Mouse (Mus musculus): Measurements from ENCODE around the gene Zfp326. TPM values are rescaled to one million over a fixed set of nuclear protein-coding genes. Genes with fewer than 3 reads are reported as not detected.

Zfp326 gene
- polyA plus RNA-seq, 1 experiment from 2014 or later = 45.2 TPM

DNA sequence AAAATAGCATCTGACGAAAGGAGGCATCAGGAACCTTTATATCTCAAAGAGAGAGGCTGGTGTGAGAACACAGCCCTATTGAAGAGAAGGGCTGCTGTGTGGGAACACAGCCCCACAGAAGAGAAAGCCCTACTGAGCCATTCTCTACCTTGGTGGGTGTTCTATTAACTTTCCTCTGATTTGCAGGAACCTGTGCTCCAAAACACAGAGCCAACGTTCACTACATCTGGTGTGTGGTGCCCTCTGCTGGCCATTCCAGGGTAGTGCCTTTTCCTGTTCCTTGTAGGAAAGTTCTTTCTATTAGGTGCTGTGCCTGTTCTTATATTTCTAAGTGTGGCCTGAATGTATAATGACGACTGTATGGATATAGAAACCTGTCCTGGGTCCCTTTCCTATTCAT lies 7.8 kb upstream of the Zfp326 start:
- H3K9me3 ChIP-seq (replicated peaks) = no peaks in the 10 kb centered on the region
- H3K27ac ChIP-seq (replicated peaks) = no peak overlapping the region
- 20% methylated on average over 3 of the region's 3 CpGs for WGBS
- H3K4me1 ChIP-seq = peaks cover 13% of the 10 kb centered on the region
- H3K36me3 ChIP-seq = no peaks in the 10 kb centered on the region
- peaks cover 11% of the 10 kb centered on the region; the same call in 1 of the 2 replicates for H3K27me3 ChIP-seq (replicated peaks)
- H3K4me2 ChIP-seq = no peak overlapping the region
- no peak overlapping the region for H3K4me3 ChIP-seq (replicated peaks)
- no peak overlapping the region for H3K9ac ChIP-seq (replicated peaks)
- peak; percentile 72; the same call in 1 of the 2 replicates for ATAC-seq (ENCODE audit: low FRiP score)

DNA sequence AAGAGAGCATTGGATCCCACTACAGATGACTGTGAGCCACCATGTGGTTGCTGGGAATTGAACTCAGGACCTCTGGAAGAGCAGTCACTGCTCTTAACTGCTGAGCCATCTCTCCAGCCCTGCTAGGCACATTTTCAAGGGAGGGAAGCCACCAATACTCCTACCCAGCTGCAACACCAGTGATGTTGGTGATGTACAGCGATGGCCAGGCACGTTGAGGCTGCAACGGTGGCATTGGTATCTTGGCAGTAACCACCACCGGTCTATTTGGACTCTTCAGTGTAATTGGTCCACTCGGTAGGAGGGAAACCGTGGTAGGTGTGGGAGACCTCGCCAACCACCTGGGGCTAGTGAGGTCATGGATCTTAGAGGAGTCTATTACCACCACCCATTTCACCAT lies 6.6 kb upstream of the Zfp326 start:
- Histone ChIP-seq H3K9ac (replicated peaks) (no peak overlapping the region), H3K4me3 (replicated peaks) (no peak overlapping the region), H3K36me3 (no peaks in the 10 kb centered on the region), H3K4me1 (peaks cover 13% of the 10 kb centered on the region), H3K27ac (replicated peaks) (no peak overlapping the region), H3K4me2 (no peak overlapping the region), H3K9me3 (replicated peaks) (no peaks in the 10 kb centered on the region), H3K27me3 (replicated peaks) (peaks cover 11% of the 10 kb centered on the region; the same call in 1 of the 2 replicates)
- ATAC-seq (ENCODE audit: low FRiP score) = no peak
- 88% methylated on average over 7 of the region's 7 CpGs for WGBS

DNA sequence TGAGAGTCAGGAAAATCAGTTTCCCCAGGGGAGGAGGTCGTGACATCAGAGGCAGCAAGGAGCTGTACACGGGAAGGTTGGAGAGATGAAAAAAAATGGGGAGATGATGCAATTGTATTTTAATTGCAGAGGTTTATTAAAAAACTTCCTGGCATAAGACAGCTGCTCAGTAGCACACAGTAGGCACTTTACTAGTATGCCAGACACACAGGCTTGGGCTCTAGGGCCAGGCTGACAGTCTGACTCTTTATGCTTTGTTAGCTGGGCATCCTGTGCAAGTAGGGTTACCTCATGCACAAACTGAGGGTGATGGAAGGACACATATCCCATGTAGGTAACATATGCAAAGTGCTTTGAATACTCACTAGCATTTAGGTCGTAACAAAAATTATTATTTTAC lies 5.2 kb upstream of the Zfp326 start:
- H3K27ac ChIP-seq (replicated peaks) = no peak overlapping the region
- WGBS = 83% methylated on average over 3 of the region's 3 CpGs
- ATAC-seq (ENCODE audit: low FRiP score) = no peak

DNA sequence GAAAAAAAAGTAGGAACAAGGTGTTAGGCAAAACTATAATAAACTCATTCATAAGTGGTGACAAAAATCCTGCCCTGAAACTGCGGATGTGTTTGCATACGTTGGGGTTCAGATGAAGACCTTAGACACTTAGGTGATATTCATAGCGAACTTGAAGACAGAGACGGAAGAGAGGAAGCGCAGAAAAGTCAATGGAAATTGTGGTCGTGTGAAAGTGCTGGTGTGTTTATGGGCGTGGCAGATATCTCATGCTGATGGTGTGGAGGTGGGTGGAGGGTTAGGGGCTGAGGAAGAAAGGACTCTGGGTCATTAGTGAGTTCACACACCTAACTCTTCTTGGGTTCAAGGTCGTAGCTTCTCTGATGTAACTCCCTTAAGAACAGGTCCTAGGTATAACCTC lies 4.2 kb upstream of the Zfp326 start:
- Histone ChIP-seq H3K4me2 (no peak overlapping the region), H3K9ac (replicated peaks) (no peak overlapping the region), H3K4me3 (replicated peaks) (no peak overlapping the region), H3K27me3 (replicated peaks) (peaks cover 11% of the 10 kb centered on the region; the same call in 1 of the 2 replicates), H3K36me3 (no peaks in the 10 kb centered on the region), H3K4me1 (peaks cover 17% of the 10 kb centered on the region), H3K27ac (replicated peaks) (no peak overlapping the region), H3K9me3 (replicated peaks) (no peaks in the 10 kb centered on the region)
- ATAC-seq (ENCODE audit: low FRiP score) = no peak
- 86% methylated on average over 8 of the region's 8 CpGs for WGBS

More for the DNA sequence above, 5.2 kb upstream of the Zfp326 start:
- Histone ChIP-seq H3K9ac (replicated peaks) (no peak overlapping the region), H3K4me1 (peaks cover 17% of the 10 kb centered on the region), H3K4me3 (replicated peaks) (no peak overlapping the region), H3K36me3 (no peaks in the 10 kb centered on the region), H3K27me3 (replicated peaks) (peaks cover 11% of the 10 kb centered on the region; the same call in 1 of the 2 replicates), H3K9me3 (replicated peaks) (no peaks in the 10 kb centered on the region), H3K4me2 (no peak overlapping the region)

DNA sequence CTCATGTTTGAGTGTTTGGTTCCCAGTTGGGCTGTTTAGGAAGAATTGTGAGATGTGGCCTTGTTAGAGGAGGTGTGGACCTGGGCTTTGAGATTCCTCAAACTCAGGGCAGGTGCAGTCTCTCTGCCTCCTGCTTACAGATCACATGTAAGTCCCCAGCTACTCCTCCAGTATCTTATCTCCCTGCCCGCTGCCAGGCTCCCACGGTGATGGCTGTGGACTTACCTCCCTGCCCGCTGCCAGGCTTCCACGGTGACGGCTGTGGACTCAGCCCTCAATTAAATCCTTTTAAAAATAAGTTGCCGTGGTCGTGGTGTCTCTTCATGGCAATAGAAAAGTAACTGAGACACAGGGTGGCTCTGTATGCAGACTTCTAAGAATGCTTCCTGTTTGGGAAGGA lies 3.4 kb upstream of the Zfp326 start:
- Histone ChIP-seq H3K27me3 (replicated peaks) (peaks cover 11% of the 10 kb centered on the region; the same call in 1 of the 2 replicates), H3K9me3 (replicated peaks) (no peaks in the 10 kb centered on the region), H3K4me3 (replicated peaks) (no peak overlapping the region), H3K4me2 (no peak overlapping the region), H3K4me1 (peaks cover 16% of the 10 kb centered on the region), H3K27ac (replicated peaks) (no peak overlapping the region), H3K9ac (replicated peaks) (no peak overlapping the region), H3K36me3 (no peaks in the 10 kb centered on the region)
- WGBS = 60% methylated on average over 7 of the region's 7 CpGs
- ATAC-seq (ENCODE audit: low FRiP score) = no peak

DNA sequence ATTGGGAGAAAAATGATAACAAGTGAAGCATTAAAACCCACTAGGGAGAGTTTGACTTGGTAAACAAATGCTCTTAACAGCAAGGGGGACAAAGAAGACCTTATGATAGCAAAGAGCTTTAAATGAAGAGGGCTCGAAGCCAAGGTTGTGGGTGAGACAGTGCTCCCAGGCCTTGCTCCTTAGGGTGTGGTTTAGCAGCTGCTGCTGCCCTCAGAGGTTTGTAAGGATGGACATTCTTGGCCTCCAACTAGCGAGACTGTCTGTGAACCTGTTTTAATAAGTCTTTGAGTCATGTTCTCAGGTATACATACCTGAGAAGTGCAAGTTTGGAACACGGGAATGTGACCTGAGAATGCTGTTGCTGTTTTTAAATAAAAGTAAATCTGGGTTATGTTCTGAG lies 2.6 kb upstream of the Zfp326 start:
- no peak for ATAC-seq (ENCODE audit: low FRiP score)
- H3K4me2 ChIP-seq = no peak overlapping the region
- H3K27ac ChIP-seq (replicated peaks) = no peak overlapping the region
- WGBS = 73% methylated on average over 3 of the region's 3 CpGs
- H3K9me3 ChIP-seq (replicated peaks) = no peaks in the 10 kb centered on the region
- H3K4me1 ChIP-seq = peaks cover 17% of the 10 kb centered on the region
- H3K36me3 ChIP-seq = no peaks in the 10 kb centered on the region
- H3K27me3 ChIP-seq (replicated peaks) = peaks cover 11% of the 10 kb centered on the region; the same call in 1 of the 2 replicates
- H3K4me3 ChIP-seq (replicated peaks) = no peak overlapping the region
- H3K9ac ChIP-seq (replicated peaks) = no peak overlapping the region

DNA sequence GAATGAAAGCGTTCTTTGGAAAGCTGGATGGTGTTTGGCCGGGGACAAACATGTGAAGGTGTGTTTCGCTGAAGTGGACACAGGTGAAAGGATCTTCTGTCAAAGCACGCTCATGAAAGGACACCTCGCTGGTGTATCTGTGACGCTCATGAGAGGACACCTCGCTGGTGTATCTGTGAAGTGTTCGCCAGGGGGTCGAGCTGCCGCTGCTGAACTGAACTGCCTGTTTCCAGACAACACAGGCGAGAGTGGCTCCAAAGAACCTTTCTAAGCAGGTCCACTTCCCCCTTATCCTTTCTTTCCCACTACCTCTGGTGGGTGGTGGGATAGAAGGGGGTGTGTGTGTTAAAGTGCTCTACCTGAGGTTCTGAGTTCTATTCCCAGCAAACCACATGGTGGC lies 1.9 kb upstream of the Zfp326 start:
- Histone ChIP-seq H3K4me3 (replicated peaks) (no peak overlapping the region), H3K4me1 (peaks cover 21% of the 10 kb centered on the region), H3K9me3 (replicated peaks) (no peaks in the 10 kb centered on the region), H3K27me3 (replicated peaks) (0 out of 2 replicates have a peak, but pooled peaks cover 6% of the 10 kb centered on the region), H3K9ac (replicated peaks) (no peak overlapping the region), H3K4me2 (no peak overlapping the region), H3K27ac (replicated peaks) (no peak overlapping the region), H3K36me3 (no peaks in the 10 kb centered on the region)
- no peak for ATAC-seq (ENCODE audit: low FRiP score)
- WGBS = 96% methylated on average over 11 of the region's 11 CpGs

DNA sequence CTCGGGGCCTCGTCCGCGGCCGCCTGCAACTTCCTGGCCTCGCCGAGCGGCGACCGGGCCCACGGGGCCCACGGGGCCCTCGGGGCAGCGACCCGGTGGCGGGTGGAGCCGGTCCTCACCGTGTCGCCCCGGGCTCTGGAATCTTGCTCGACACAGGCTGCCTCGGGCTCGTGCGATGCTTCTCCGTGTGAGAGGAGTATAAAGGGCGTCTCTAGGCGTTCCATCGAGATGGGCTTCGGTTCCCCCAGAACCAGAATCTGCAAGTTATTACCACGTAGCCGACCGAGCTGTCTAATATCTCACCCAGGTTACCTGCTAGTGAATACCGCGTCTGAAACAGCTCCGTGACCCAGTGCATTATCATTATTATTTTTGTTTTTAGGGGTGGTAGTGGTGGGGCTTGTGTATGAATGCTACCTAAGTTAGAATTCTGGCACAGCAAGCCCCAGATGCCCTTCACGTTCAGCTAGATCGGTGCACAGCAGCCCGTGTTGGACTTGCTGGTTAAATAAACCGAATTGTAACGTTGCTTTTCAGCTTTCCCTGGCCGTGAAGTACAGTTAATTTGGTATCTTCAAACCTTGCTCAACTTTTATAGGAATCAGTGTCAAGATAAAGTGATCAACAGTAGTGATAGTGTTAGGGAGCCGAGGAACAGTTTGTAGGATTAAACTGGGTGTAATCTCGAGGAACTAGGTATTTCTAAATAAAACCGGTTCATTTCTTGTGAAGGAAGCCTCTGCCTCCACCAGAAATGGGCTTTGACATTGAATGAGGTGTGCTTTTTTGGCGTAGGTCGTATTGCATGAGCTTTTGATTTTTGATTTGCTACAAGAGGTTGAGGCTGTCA lies 785 bp downstream of the Zfp326 start:
- Histone ChIP-seq H3K27me3 (replicated peaks) (no peaks in the 10 kb centered on the region), H3K9me3 (replicated peaks) (no peaks in the 10 kb centered on the region), H3K4me3 (replicated peaks) (peak overlapping the region; percentile 95), H3K9ac (replicated peaks) (peak overlapping the region; percentile 99), H3K27ac (replicated peaks) (peak overlapping the region; percentile 89), H3K4me2 (peak overlapping the region; percentile 77), H3K36me3 (0 out of 2 replicates have a peak, but pooled peaks cover under 1% of the 10 kb centered on the region), H3K4me1 (peaks cover 39% of the 10 kb centered on the region)
- ATAC-seq (ENCODE audit: low FRiP score) = peak; percentile 64
- WGBS = under 1% methylated on average over 46 of the region's 46 CpGs

DNA sequence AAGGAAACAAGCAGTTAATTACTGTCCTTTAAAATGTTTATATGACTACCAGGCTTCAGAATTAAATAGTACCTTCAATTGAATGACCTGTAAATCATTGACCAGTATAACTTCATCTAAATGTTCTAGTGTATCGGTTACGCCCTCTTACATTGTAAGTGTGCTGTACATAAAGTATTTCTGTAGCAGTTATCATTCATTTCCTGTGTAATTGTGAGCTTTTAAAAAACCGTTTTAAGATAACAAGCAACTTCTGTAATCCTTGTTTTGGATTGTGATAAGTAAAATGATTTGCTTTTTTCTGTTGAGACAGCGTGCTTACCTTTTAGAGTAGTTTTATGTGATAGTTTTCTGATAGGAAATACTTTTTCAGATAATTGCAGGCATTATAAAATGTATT lies 11.0 kb downstream of the Zfp326 start:
- Histone ChIP-seq H3K4me1 (peaks cover 5% of the 10 kb centered on the region; the same call in 1 of the 2 replicates), H3K9me3 (replicated peaks) (no peaks in the 10 kb centered on the region)
- WGBS = 93% methylated on average over 4 of the region's 4 CpGs

DNA sequence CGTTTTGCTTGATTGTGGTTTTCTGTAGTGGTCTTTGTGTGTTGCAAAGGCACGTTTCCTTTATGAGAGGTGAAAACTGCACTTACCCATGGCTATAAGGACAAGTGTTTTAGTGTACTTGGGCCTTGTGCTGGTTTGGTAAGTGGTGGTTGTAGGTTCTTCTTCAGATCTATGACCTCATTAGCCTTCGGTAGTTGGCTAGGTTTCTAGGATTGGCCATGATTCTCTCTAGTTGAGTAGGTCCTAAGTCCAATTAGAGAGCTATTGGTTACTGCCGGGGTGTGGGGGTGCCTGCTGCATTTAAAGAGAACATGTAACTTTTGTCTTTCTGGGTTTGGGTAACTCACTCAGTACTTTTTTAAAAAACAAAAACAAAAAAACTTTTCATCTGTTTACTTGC lies 21.8 kb downstream of the Zfp326 start:
- peaks cover 32% of the 10 kb centered on the region for H3K36me3 ChIP-seq
- H3K9me3 ChIP-seq (replicated peaks) = no peaks in the 10 kb centered on the region
- no peak overlapping the region for H3K4me3 ChIP-seq (replicated peaks)
- WGBS = 90% methylated on average over 4 of the region's 4 CpGs
- no peaks in the 10 kb centered on the region for H3K27me3 ChIP-seq (replicated peaks)
- no peak overlapping the region for H3K9ac ChIP-seq (replicated peaks)
- H3K4me1 ChIP-seq = no peaks in the 10 kb centered on the region
- H3K4me2 ChIP-seq = no peak overlapping the region
- H3K27ac ChIP-seq (replicated peaks) = no peak overlapping the region
- ATAC-seq (ENCODE audit: low FRiP score) = no peak

More for the DNA sequence above, 11.0 kb downstream of the Zfp326 start:
- Histone ChIP-seq H3K27me3 (replicated peaks) (no peaks in the 10 kb centered on the region), H3K9ac (replicated peaks) (no peak overlapping the region), H3K36me3 (peaks cover 11% of the 10 kb centered on the region), H3K4me2 (no peak overlapping the region), H3K27ac (replicated peaks) (no peak overlapping the region), H3K4me3 (replicated peaks) (no peak overlapping the region)
- ATAC-seq (ENCODE audit: low FRiP score) = no peak

DNA sequence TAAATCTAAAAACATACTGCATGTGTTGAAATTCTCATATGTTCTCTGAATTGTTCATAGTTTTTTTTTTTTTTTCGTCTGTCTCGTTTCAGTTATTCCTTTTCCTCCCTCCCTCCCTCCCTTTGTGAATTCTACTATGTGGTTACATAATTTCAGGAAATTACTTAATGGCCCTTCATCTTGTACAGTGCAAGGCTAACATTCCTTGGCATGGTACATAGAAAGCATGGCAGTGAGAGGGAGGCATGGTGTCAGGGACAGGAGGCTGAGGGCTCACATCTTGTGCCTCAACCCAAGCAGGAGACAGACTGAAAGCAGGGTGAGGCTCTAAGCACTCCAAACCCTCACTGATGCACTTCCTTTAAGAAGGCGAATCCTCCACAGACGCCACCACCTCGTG lies 32.8 kb downstream of the Zfp326 start:
- Histone ChIP-seq H3K4me2 (no peak overlapping the region), H3K27me3 (replicated peaks) (no peaks in the 10 kb centered on the region), H3K36me3 (peaks cover 57% of the 10 kb centered on the region), H3K9ac (replicated peaks) (no peak overlapping the region), H3K27ac (replicated peaks) (no peak overlapping the region), H3K9me3 (replicated peaks) (no peaks in the 10 kb centered on the region), H3K4me3 (replicated peaks) (no peak overlapping the region), H3K4me1 (no peaks in the 10 kb centered on the region)
- 86% methylated on average over 5 of the region's 5 CpGs for WGBS
- no peak for ATAC-seq (ENCODE audit: low FRiP score)

DNA sequence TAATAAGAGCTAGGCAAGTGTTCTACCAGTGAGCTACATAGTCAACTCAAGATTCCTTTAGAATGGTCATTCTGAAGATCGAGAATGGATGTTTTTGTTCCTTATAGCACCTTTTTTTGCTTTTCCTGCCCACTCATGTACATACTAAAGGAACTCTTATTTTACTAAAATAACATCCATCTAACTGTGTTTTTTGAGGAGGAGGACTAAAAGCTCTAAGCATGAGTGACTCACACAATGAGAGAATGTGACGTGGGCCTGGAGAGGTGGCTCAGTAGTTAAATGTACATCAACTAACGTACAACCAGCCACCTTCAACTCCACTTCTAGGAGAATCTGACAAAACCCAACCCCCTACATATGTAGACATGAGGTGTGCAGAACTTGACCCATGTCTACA lies 33.3 kb downstream of the Zfp326 start:
- peaks cover 59% of the 10 kb centered on the region for H3K36me3 ChIP-seq
- H3K9me3 ChIP-seq (replicated peaks) = no peaks in the 10 kb centered on the region
- H3K9ac ChIP-seq (replicated peaks) = no peak overlapping the region
- H3K27me3 ChIP-seq (replicated peaks) = no peaks in the 10 kb centered on the region
- no peak overlapping the region for H3K27ac ChIP-seq (replicated peaks)
- H3K4me2 ChIP-seq = no peak overlapping the region
- WGBS = 90% methylated on average over 3 of the region's 3 CpGs
- no peak overlapping the region for H3K4me3 ChIP-seq (replicated peaks)
- H3K4me1 ChIP-seq = no peaks in the 10 kb centered on the region
- no peak for ATAC-seq (ENCODE audit: low FRiP score)
